Mouse (Mus musculus): ENCODE results near the gene Myf5. TPM values are rescaled to one million over a fixed set of nuclear protein-coding genes. Genes with fewer than 3 reads are reported as not detected.

The Myf5 gene
- polyA plus RNA-seq, 1 experiment from 2014 or later: not detected

DNA sequence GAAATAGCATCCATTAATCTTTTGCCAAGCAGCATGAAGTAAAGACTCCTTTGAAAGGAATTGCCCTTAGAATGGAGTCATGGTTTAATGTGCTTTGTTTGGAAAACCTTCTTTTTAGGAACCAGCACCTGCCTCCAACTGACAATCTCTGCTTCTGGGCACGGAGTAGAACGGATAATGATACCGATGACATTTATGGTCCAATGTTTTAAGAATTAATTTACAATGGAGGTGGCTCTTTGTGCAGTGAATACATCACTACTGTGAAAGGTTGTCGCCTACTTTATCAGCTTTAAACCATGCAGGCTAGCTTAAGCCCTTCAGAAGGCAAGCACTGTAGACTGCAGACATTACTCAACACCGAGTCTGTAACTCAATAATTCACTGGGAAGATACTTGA is 14.2 kb downstream of the Myf5 start:
- H3K9me3 ChIP-seq (ENCODE audit: control insufficient read depth, low read length): no peaks in the 10 kb centered on the region
- no peaks in the 10 kb centered on the region for H3K27me3 ChIP-seq (ENCODE audit: control insufficient read depth, insufficient read depth, low read length)
- no peak overlapping the region for H3K4me3 ChIP-seq (ENCODE audit: low read length)
- no peaks in the 10 kb centered on the region for H3K4me1 ChIP-seq (ENCODE audit: control insufficient read depth, insufficient read depth, low read length)
- H3K36me3 ChIP-seq (ENCODE audit: control insufficient read depth, insufficient read depth, low read length): no peaks in the 10 kb centered on the region
- H3K4me2 ChIP-seq (replicated peaks; ENCODE audit: low read depth, low read length): no peak overlapping the region
- H3K27ac ChIP-seq (ENCODE audit: low read depth, low read length): no peak overlapping the region
- H3K9ac ChIP-seq (ENCODE audit: low read depth, low read length): no peak overlapping the region
- ATAC-seq (ENCODE audit: low FRiP score, low TSS enrichment): no peak
- 72% methylated on average over 5 of the region's 5 CpGs for WGBS

DNA sequence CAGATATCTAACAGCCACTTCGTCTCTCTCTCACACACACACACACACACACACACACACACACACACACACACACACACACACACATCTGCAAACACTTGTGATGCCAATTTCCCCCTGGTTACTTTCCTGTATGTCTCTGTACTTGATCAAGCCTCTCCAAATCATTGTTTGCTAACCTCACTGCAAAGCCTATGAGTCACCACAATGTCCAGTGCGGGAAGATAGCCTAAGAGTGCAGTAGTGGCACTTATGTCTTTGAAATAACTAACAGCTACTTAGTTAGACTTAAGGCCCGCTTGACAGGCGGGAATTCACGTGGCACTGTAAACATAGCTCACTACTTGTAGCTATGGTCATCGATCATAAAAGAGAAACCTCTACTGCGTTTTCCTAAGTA is 18.1 kb downstream of the Myf5 start:
- Histone ChIP-seq H3K4me1 (ENCODE audit: control insufficient read depth, insufficient read depth, low read length) (no peaks in the 10 kb centered on the region), H3K4me3 (ENCODE audit: low read length) (no peak overlapping the region), H3K36me3 (ENCODE audit: control insufficient read depth, insufficient read depth, low read length) (no peaks in the 10 kb centered on the region), H3K9me3 (ENCODE audit: control insufficient read depth, low read length) (no peaks in the 10 kb centered on the region), H3K27me3 (ENCODE audit: control insufficient read depth, insufficient read depth, low read length) (no peaks in the 10 kb centered on the region), H3K4me2 (replicated peaks; ENCODE audit: low read depth, low read length) (no peak overlapping the region), H3K27ac (ENCODE audit: low read depth, low read length) (no peak overlapping the region), H3K9ac (ENCODE audit: low read depth, low read length) (no peak overlapping the region)
- WGBS: 88% methylated on average over 7 of the region's 7 CpGs
- ATAC-seq (ENCODE audit: low FRiP score, low TSS enrichment): no peak

DNA sequence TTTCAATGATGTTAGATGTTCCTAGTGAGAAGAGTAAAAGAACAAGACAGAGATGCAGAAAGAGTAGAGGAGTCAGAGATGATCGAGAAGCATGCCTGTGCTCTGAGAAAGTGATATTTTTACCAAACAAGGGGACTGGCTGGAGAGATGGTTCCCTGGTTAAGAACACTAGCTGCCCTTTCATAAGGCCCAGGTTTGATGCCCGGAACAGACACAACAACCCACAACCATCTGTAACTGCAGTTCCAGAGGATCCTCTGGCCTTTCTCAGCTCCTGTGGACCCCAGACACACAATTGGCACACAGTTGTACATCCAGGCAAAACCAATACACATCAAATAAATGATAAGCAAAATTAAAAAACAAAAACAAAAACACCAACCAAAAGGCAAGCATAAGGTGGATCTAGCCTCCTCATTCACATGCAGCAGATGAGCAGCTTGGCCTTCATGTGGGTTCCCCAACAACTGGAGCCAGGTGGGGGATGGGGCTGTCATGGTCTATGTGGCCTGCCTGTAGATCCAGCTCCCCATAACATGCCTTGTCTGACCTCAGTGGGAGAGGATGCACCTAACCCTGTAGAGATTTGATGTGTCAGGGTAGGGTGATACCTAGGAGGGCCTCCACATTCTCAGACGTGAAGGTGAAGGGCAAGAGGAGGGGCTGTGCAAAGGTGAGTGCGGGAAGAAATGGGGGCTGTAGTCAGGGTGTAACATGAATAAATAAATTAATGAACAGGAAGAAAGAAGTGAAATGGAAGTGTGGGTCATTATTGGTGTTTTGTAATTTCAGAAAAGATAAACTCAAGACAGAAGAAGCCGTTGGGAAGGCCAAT is 36.2 kb downstream of the Myf5 start:
- Histone ChIP-seq H3K36me3 (ENCODE audit: control insufficient read depth, insufficient read depth, low read length) (no peaks in the 10 kb centered on the region), H3K4me3 (ENCODE audit: low read length) (no peak overlapping the region), H3K9ac (ENCODE audit: low read depth, low read length) (no peak overlapping the region), H3K4me1 (ENCODE audit: control insufficient read depth, insufficient read depth, low read length) (no peaks in the 10 kb centered on the region), H3K4me2 (replicated peaks; ENCODE audit: low read depth, low read length) (no peak overlapping the region), H3K27ac (ENCODE audit: low read depth, low read length) (no peak overlapping the region), H3K27me3 (ENCODE audit: control insufficient read depth, insufficient read depth, low read length) (no peaks in the 10 kb centered on the region), H3K9me3 (ENCODE audit: control insufficient read depth, low read length) (no peaks in the 10 kb centered on the region)
- WGBS: 85% methylated on average over 5 of the region's 5 CpGs
- ATAC-seq (ENCODE audit: low FRiP score, low TSS enrichment): no peak

DNA sequence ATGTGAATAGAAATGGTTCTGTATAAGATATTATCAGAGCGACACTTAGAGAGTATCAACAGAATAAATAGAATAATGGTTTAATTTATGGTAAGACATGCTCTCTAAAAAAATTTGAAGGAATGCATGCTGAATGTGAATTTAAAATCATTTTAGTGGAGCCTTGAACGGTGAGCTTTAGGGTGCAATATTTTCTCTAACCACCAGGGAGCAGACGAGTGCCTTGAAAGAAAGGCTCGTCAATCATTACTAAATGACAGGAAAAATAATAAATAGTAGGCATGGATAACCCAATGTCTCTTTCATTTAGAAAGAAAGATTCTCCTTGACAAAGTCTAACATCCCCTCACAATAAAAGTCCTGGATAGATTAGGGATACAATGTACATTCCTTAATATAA is 43.2 kb downstream of the Myf5 start:
- Histone ChIP-seq H3K27ac (ENCODE audit: low read depth, low read length) (no peak overlapping the region), H3K36me3 (ENCODE audit: control insufficient read depth, insufficient read depth, low read length) (no peaks in the 10 kb centered on the region), H3K4me1 (ENCODE audit: control insufficient read depth, insufficient read depth, low read length) (no peaks in the 10 kb centered on the region), H3K9me3 (ENCODE audit: control insufficient read depth, low read length) (no peaks in the 10 kb centered on the region), H3K9ac (ENCODE audit: low read depth, low read length) (no peak overlapping the region), H3K4me2 (replicated peaks; ENCODE audit: low read depth, low read length) (no peak overlapping the region), H3K27me3 (ENCODE audit: control insufficient read depth, insufficient read depth, low read length) (no peaks in the 10 kb centered on the region), H3K4me3 (ENCODE audit: low read length) (no peak overlapping the region)
- WGBS: 16% methylated on average over 4 of the region's 4 CpGs
- no peak for ATAC-seq (ENCODE audit: low FRiP score, low TSS enrichment)

DNA sequence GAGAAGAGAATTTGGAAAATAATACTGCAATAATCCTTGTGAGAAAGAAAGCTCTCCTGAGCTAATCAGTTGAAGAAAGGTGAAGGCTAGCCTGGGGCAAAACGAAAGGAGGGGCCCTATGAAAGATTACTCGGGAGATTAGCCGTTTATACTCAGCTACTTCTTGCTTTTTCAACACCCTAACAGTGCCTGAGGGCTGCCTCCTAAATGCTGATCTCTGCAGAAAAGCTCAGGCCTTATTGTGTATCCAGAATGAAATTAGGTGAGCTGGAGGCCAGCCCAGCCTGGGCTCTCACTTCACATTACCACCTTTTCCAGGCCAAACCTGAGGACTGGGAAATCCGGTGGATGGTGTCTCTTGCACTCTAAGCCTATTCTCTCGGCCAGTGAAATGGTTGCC is 49.0 kb downstream of the Myf5 start:
- Histone ChIP-seq H3K4me2 (replicated peaks; ENCODE audit: low read depth, low read length) (no peak overlapping the region), H3K4me1 (ENCODE audit: control insufficient read depth, insufficient read depth, low read length) (no peaks in the 10 kb centered on the region), H3K4me3 (ENCODE audit: low read length) (no peak overlapping the region), H3K27ac (ENCODE audit: low read depth, low read length) (no peak overlapping the region), H3K9me3 (ENCODE audit: control insufficient read depth, low read length) (no peaks in the 10 kb centered on the region), H3K9ac (ENCODE audit: low read depth, low read length) (no peak overlapping the region), H3K36me3 (ENCODE audit: control insufficient read depth, insufficient read depth, low read length) (no peaks in the 10 kb centered on the region), H3K27me3 (ENCODE audit: control insufficient read depth, insufficient read depth, low read length) (no peaks in the 10 kb centered on the region)
- 67% methylated on average over 5 of the region's 5 CpGs for WGBS
- ATAC-seq (ENCODE audit: low FRiP score, low TSS enrichment): no peak

Small RNAs within 50 kb of the gene (microRNA-seq; reads per million reads assigned to microRNA genes)
- not detected for gene Gm44403

Other genes with a start within 250 kb of the Myf5 start
- gene Lin7a, start 214.4 kb downstream of the Myf5 start, polyA plus RNA-seq (2014; fragmentation: Nextera tagmentation; extraction: Ambion mirVana): 1.3 and 2.7 TPM in 2 replicates
- 0.20 TPM in 1 of 2 replicates, not detected in the other for gene Myf6, start 8.6 kb upstream of the Myf5 start, polyA plus RNA-seq (2014; fragmentation: Nextera tagmentation; extraction: Ambion mirVana)
- 0.09 TPM in 1 of 2 replicates, not detected in the other for gene Ptprq, start 233.9 kb upstream of the Myf5 start, polyA plus RNA-seq (2014; fragmentation: Nextera tagmentation; extraction: Ambion mirVana)